Mouse (Mus musculus): ENCODE measurements around the gene Akirin1.

- TF ChIP-seq HCFC1 (IDR thresholded peaks at IDR 0.05; ENCODE audit: low read depth, low read length) = no peak
- peak in 1 of 2 experiments; percentile 5; a peak in 1 of 4 replicates for TF ChIP-seq CTCF (conservative IDR thresholded peaks at IDR 0.05 in 1 of 2, IDR thresholded peaks at IDR 0.05 in 1 of 2; ENCODE audit: low read depth in 2 of 2, low read length in 2 of 2)
- no peak for TF ChIP-seq POLR2AphosphoS2 (IDR thresholded peaks at IDR 0.05; ENCODE audit: low read depth, low read length)
- no peak for TF ChIP-seq ZC3H11A (IDR thresholded peaks at IDR 0.05; ENCODE audit: low read depth, low read length)
Measured at GRCm38 (mm10) chr4:123738708-123739107, 11.4 kb downstream of the Akirin1 start.

All from CH12.LX (cell line).